Mouse (Mus musculus) testis, adult 2 months (tissue): ENCODE results near the gene Prr5. TPM values are rescaled to one million over a fixed set of nuclear protein-coding genes. Genes with fewer than 3 reads are reported as not detected.

Source experiments
- H3K27ac ChIP-seq: fragments of 200-500 bp; 2 replicates; pipeline ENCODE4 v1.5.1; 2012; ENCODE audit warnings: low read depth, low read length; ENCODE audit not compliant: control insufficient read depth, insufficient read depth
- H3K27me3 ChIP-seq: fragments of 200-500 bp; 2 replicates; pipeline ENCODE4 v1.6.1; 2012; ENCODE audit warnings: mild to moderate bottlenecking, low read length, moderate library complexity; ENCODE audit not compliant: control insufficient read depth, insufficient read depth
- H3K36me3 ChIP-seq: fragments of 200-500 bp; 2 replicates; pipeline ENCODE4 v1.6.1; 2012; ENCODE audit warnings: mild to moderate bottlenecking, low read length; ENCODE audit not compliant: control insufficient read depth, insufficient read depth
- H3K4me1 ChIP-seq: fragments of 200-500 bp; 2 replicates; pipeline ENCODE4 v1.6.1; 2012; ENCODE audit warnings: low read length; ENCODE audit not compliant: control insufficient read depth, insufficient read depth
- H3K4me3 ChIP-seq: fragments of 200-500 bp; 2 replicates; pipeline ENCODE4 v1.5.1; 2012; ENCODE audit warnings: low read depth, mild to moderate bottlenecking, low read length, moderate library complexity, mixed read lengths; ENCODE audit not compliant: control insufficient read depth
- CTCF ChIP-seq: fragments of 200-500 bp; IDR thresholded peaks from 2 replicates; pipeline ENCODE4 v1.5.1; 2012; ENCODE audit warnings: low read depth, mild to moderate bottlenecking, inconsistent platforms, low read length, moderate library complexity; ENCODE audit not compliant: control insufficient read depth, insufficient read depth, insufficient replicate concordance
- POLR2A ChIP-seq: fragments of 200-500 bp; IDR thresholded peaks from 2 replicates; pipeline ENCODE4 v1.6.1; 2012; ENCODE audit warnings: low read depth, mild to moderate bottlenecking, inconsistent platforms, low read length, moderate library complexity; ENCODE audit not compliant: control insufficient read depth
- polyA plus RNA-seq: library from polyadenylated mRNA; depleted of rRNA; stranded (reverse); fragments of >200 nt; gene quantifications from 2 replicates; pipeline ENCODE4 v1.2.3, GENCODE M21; 2012

Gene Prr5
- polyA plus RNA-seq, 1 experiment: 13.4 TPM

DNA sequence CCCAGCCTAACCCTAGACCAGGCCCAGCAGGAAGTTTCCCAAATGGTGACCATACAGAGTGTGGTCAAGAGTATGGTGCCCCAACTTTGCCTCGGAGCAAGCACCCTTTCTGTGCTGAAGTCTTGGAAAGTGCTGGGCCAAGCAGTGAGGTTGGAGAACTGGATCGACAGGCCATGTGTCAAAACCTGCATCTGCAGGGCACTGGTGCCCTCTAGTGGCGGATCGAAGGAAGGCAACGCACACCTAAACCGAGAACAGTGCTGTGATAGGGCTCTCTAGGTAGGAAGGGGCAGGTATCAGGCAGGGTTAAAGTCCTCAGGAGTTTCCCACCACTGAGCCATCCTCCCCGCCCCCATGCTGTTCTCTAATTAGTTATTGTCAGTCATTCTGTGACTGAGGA, 37.9 kb upstream of the Prr5 start:
- H3K4me3 ChIP-seq: no peak overlapping the region
- no peaks in the 10 kb centered on the region for H3K36me3 ChIP-seq
- no peak overlapping the region for H3K27ac ChIP-seq
- peaks cover 4% of the 10 kb centered on the region for H3K4me1 ChIP-seq
- H3K27me3 ChIP-seq: no peaks in the 10 kb centered on the region
- TF ChIP-seq POLR2A (no peak), CTCF (peak; percentile 100)

DNA sequence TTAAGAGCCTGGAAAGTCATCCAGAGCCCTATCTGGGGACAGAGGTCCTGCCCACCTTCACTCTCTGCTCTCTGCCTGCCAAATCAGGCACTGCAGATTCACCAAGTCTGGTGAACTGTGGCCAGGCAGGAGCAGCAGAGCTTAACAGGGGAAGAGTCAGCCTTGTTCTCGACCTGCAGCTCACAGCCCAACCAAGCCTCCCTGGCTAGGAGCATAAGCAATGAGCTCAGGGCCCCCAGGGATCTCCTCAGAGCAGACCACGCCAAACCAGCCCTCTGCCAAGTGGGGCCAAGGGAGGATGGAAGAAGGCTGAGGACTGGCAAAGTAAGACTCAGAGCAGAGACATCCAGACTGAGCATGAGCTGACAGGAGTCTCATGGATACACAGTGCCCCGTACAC, 35.1 kb upstream of the Prr5 start:
- H3K27ac ChIP-seq: no peak overlapping the region
- no peaks in the 10 kb centered on the region for H3K27me3 ChIP-seq
- H3K36me3 ChIP-seq: no peaks in the 10 kb centered on the region
- no peak for TF ChIP-seq CTCF
- TF ChIP-seq POLR2A: no peak
- H3K4me1 ChIP-seq: no peaks in the 10 kb centered on the region; the same call in 1 of the 2 replicates
- H3K4me3 ChIP-seq: no peak overlapping the region

DNA sequence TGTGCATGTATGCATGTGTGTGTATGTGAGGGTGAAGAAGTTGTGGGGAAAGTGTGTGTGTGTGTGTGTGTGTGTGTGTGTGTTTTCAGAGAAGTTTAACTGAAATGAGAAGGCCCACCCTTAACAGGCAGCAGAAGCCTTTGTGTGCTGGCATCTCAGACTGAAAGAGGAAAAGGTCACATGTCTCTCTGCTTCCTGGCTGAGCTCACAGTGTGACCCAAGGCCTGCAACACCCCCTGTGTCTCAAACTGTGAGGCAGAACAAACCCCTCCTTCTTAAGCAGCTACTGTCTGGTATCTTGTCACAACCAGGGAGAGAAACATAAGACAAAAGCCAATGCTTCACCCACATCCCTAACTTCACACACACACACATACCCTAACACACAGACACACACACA, 31.0 kb upstream of the Prr5 start:
- H3K27ac ChIP-seq: peak overlapping the region; percentile 45; the same call in 1 of the 2 replicates
- TF ChIP-seq CTCF: no peak
- TF ChIP-seq POLR2A: no peak
- no peaks in the 10 kb centered on the region for H3K36me3 ChIP-seq
- H3K4me1 ChIP-seq: peaks cover 3% of the 10 kb centered on the region; the same call in 1 of the 2 replicates
- H3K4me3 ChIP-seq: no peak overlapping the region
- no peaks in the 10 kb centered on the region for H3K27me3 ChIP-seq

DNA sequence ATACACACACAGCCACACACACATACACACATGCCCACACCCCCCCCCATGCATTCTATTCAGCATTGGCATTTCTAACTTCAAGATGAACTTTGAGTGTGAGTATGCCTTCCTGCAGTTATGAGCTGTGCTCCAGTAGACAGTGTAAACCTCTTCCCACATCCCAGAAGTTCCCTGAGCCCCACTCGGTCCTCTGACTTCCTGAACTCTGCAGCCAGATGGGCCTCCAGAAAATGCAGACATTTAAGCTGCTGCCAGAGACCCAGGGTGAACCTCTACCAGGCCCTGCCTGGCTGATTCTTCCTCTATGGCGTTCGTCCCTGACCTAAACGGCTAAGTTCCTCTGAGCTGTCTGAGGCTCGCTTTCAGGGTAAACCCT, 30.4 kb upstream of the Prr5 start:
- peaks cover 3% of the 10 kb centered on the region; the same call in 1 of the 2 replicates for H3K4me1 ChIP-seq
- no peaks in the 10 kb centered on the region for H3K36me3 ChIP-seq
- peak overlapping the region; percentile 45 for H3K27ac ChIP-seq
- TF ChIP-seq CTCF: no peak
- TF ChIP-seq POLR2A: no peak
- H3K4me3 ChIP-seq: no peak overlapping the region
- no peaks in the 10 kb centered on the region for H3K27me3 ChIP-seq

GRCm38 (mm10) chr15:84639451-84640136, 29.8 kb upstream of the Prr5 start:
- Histone ChIP-seq H3K4me1 (peaks cover 3% of the 10 kb centered on the region; the same call in 1 of the 2 replicates), H3K36me3 (no peaks in the 10 kb centered on the region), H3K27me3 (no peaks in the 10 kb centered on the region), H3K4me3 (no peak overlapping the region), H3K27ac (peak overlapping the region; percentile 65)
- TF ChIP-seq CTCF (no peak), POLR2A (no peak)

DNA sequence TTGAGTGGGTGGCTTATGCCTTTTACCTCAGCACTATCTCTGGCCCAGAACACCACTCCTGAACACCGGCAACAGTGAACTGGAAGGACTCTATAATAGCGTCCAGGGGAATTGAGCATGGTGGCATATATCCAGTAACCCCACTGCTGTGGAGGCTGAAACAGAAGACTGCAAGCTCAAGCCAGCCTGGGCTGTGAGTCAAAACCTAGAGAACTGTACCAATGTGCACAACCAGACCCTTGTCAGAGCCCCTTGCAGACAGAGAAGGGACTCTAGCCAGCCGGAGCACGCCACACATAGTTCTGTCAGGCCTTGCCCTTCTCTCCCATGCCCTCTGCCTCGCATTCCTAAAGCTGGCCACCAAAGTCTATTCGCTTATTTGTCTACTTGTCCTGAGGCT, 28.7 kb upstream of the Prr5 start:
- Histone ChIP-seq H3K27ac (no peak overlapping the region), H3K27me3 (no peaks in the 10 kb centered on the region), H3K4me3 (no peak overlapping the region), H3K4me1 (peaks cover 3% of the 10 kb centered on the region; the same call in 1 of the 2 replicates), H3K36me3 (no peaks in the 10 kb centered on the region)
- TF ChIP-seq CTCF (no peak), POLR2A (no peak)

DNA sequence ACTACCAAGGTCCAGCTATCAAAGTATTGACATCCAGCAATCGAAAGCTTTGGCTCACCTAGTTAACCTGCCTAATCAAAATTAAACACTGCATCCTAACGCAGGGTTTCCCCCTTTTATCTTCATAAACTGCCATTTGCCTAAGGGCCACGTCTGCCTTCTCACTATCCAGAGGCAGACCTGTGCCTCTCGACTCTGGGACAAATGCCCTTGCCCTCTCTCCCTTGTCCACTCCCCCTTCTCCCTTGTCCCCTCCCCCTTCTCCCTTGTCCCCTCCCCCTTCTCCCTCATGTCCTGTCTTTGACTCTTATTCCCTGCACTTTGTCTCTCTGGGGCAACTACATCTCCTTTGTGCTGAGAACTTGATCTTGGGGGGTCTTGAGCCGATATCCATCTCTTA, 28.3 kb upstream of the Prr5 start:
- Histone ChIP-seq H3K4me1 (peaks cover 3% of the 10 kb centered on the region; the same call in 1 of the 2 replicates), H3K36me3 (no peaks in the 10 kb centered on the region), H3K27me3 (no peaks in the 10 kb centered on the region), H3K27ac (no peak overlapping the region), H3K4me3 (no peak overlapping the region)
- no peak for TF ChIP-seq CTCF
- no peak for TF ChIP-seq POLR2A
